Mouse (Mus musculus) cerebellum, adult 8-10 months (tissue): Measurements from ENCODE around the gene Ccdc38.
"Not testable (repeated sequence)": the region's sequence is repeated elsewhere in the genome, so short reads cannot be mapped to it uniquely, and the experiment has no call there.

Source experiments
- DNase-seq: peaks from one replicate; pipeline ENCODE4 v3.0.0; 2022

The Ccdc38 gene

DNA sequence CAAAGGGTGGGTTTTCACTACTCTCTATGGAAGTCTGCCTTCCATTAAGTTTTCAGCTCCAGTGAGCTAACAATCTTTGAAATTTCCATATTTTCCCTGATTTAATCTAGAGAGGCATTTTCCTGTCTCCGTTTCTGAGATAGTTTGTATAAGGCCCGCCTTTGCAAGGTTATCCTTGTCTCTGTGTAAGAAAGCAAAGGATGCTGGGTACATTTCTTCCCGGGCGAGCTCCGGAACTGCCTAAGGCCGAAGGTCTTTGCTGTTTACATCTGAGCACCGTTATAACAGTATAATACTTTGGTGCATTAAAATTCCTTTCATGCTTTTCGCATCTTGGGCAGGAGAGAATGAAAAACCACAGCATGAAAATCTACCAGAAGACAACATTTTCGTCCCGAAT, 9.4 kb downstream of the Ccdc38 start:
- no peak for DNase-seq

DNA sequence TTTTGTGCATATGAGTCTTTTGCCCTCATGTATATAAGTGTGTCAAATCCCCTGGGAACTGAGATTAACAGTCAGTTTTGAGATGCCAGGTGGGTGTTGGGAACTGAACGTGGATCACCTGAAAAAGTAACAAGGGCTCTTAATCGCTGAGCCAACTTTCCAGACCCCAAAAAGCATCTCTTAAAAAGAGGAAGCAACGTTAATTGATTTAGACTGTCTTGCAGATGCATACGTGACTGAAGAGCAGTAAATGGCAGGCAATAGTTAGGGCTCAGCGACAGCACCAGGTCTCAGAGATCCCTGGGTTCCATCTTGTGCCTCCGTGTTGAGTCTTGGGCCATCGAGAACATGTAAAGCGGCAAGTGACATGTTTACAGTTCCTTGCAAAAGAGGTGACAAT, 12.2 kb downstream of the Ccdc38 start:
- no peak for DNase-seq

- not testable (repeated sequence) for DNase-seq
These were observed 17.5 kb downstream of the Ccdc38 start for GRCm38 (mm10) chr10:93557971-93558370.

DNA sequence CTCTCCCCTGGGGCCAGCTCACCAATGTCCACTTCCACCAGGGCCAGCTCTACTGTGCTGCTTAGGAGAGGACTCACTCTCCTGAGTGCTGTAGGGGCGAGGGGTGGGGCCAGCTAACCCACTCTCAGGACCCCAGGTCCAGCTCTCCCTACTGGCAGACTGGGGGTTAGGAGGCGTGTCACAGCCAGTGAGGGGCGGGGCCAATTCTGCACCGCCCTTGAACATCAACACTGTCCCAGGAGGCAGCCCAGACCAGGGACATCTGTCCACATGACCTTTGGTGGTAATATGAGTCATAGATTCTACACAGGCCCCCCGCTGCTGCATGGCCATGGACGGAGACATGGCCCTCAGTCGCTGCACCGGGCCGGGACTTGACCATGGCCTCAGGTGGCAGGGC, 19.4 kb downstream of the Ccdc38 start:
- no peak for DNase-seq

DNA sequence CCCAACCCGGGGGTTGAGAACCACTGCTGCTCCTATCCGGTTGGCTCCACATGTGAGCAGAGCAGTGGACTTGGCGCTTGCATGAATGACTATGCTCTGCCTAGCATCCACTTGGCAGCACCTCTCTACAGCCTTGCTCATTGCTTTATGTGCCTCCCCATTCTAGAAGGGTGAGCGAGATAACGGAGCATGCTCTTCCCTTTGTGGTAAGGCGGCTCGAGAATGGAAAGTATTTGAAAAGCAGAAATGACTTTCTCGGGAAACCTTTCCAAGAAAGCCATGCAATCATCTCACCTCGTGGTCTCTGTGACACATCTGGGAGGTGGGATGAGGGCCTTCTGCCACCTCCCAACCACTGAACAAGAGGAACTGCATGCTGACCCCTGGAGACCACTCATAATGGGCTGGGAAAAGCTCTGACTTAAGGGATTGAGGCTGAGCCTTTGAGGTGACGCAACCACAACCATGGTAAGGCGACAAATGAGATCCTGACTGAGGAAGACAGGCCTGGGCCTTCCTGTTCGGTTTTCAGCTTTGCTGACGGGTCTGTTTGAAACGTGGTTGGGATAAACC, 24.2 kb downstream of the Ccdc38 start:
- DNase-seq: no peak

- no peak for DNase-seq
These were observed 26.6 kb downstream of the Ccdc38 start for GRCm38 (mm10) chr10:93567066-93567465.

DNA sequence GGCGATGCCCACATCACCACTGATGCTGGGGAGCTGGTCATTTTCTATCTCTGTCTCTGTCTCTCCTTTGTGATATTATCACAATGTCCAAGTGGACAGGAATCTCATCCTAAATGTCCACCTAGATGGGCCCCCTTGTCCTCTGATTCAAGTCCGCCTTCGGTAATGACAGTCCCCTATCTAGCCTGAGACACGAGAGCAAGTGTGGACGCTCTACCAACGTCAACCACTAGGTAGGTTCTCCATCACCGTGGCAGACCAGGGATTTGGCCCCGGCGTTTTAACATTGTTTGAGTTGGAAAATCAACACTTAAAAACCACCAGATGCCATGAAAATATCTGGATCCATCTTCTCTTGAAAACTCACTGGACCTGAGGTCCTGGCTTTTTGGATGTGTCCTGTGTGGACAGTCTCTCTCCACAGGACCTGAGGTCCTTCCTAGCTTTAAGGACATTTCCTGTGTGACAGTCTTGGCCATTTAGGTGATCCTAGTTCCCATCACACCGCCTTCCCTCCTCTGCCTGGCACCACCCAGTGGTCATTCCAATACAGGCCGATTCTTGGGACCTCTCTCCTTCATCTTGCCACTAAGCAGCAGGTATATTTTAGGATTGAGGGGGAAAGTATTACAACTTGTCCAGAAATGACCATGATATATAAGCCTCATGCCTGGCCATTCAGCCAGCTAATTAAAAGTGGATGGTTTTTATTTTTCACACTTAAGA, 27.6 kb downstream of the Ccdc38 start:
- no peak for DNase-seq

GRCm38 (mm10) chr10:93568671-93569070, 28.2 kb downstream of the Ccdc38 start:
- DNase-seq: no peak

GRCm38 (mm10) chr10:93572209-93572608, 31.8 kb downstream of the Ccdc38 start:
- DNase-seq: no peak

DNA sequence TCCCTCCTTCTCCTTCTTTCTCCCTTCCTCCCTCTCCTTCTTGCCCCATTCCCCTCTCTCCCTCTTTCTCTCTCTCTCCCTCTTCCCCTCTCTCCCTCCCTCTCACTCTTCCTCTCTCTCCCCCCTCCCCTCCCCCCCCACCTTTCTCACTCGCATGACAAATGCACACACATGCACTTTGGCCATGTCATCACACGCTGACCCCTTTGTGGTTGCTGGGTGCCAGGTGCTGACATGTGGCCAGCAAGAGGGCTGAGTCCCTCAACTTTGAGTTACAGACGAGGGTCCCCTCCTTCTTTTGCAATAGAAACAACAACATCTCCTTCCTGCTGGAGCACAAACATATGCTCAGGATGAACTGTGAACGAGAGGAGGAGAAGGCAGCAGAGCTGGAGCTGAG, 34.5 kb downstream of the Ccdc38 start:
- no peak for DNase-seq

- DNase-seq: no peak
These were observed 35.5 kb downstream of the Ccdc38 start for GRCm38 (mm10) chr10:93575960-93576359.

DNA sequence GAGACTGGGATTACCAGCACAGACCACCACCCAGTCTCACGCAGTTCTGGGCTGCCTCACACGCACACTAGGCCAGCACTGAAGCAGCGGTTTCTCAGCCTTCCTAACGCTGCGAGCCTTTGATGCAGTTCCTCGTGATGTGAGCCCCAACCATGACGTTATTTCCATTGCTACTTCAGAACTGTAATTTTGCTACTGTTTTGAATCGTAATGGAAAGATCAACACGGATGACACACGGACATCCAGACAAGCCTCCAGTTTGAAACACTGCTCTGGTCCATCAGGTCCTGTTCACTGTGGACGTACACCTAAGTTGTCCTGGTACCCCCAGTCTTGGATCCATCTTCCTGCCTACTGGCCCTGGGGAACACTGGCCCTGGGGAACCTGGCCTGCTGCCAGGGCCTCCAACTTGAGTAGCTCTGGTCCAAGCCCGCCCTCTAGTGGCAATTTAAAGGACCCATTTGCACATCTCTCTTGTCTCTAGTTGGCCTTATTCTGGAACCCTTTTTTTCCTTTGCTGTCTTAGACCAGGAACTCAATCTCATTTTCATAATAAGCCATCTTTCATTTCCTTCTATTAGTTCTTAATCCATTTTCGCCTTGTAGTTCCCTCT, 36.9 kb downstream of the Ccdc38 start:
- peak; percentile 62 for DNase-seq

- DNase-seq: no peak
These were observed 48.4 kb downstream of the Ccdc38 start for GRCm38 (mm10) chr10:93588796-93589195.

- peak; percentile 95 for DNase-seq
These were observed 48.9 kb downstream of the Ccdc38 start, which contains the start of gene Snrpf for GRCm38 (mm10) chr10:93589281-93589848. TSS of gene Snrpf (minus strand) at chr10:93589706.

DNA sequence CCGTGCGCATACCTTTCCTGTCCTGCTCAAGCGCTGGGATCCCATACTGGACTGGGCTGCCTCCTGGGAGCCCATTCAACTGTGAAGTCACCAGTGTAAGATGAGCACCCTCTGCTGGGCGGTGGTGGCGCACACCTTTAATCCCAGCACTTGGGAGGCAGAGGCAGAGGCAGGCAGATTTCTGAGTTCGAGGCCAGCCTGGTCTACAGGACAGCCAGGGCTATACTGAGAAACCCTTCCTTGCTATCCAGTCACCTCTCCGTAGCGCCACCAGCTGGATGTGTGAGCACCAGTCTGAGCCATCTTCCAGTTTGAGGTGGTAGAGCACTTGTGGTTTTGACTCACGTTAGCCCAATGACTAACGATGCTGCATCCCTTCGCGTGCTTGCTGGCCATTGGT, 52.0 kb downstream of the Ccdc38 start:
- no peak for DNase-seq

- DNase-seq: peak; percentile 89
These were observed 53.6 kb downstream of the Ccdc38 start for GRCm38 (mm10) chr10:93594022-93594482.

DNA sequence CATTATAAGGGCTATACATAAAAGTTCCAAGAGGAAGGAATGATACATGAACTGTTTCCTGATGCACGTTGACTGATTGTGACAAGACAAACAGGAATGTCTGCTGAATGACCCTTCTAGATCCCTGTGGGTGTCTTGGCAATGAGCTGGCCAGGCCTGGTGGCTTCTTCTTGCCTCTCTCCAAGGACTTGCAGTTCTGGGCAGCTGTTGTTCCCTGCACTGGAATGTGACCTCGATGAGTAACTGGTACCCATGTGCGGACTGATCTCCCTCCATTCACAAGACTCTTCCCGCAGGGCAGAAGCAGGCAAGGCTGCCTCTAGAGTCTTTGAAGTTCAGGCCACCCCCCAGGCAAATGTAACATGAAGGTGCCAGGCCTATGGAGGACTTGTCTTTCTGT, 55.4 kb downstream of the Ccdc38 start:
- DNase-seq: no peak

DNA sequence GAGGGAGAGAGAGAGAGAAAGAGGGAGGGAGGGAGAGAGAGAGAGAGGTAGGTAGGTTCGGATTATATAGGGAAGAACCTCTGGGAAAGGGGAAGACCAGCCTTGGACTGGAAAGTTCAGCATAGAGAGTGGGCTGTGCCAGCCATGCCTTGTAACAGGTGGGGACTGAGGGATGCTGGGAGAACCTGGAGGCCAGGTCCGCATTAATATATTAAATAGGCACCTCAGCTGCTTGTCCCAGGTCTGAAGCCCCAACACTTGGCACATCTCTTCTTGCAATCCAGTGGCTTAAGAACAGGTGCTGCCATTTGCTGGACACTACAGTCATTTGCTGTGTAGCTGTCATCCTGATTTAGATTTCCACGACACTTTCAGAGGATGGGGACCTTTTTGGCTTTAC, 56.2 kb downstream of the Ccdc38 start:
- no peak for DNase-seq

DNA sequence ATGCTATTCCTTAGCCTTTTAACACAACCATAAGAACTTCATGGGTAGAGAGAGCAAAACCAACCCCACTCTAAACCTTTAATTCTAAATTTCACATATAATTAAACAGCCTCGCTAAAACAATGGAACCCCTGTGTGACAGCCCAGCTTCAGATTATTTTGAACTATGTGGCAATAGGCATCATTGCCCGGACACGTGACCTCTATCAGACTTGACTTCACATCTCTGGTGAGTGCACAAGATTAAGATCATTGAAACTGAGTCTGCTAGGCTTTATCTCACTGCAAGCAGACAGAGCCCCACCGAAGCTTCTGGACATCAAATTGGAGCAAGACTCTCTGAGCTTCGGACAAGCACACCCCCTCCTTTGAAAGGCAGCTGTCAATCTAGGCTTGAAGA, 61.9 kb downstream of the Ccdc38 start:
- no peak for DNase-seq

GRCm38 (mm10) chr10:93603256-93603655, 62.8 kb downstream of the Ccdc38 start:
- no peak for DNase-seq

DNA sequence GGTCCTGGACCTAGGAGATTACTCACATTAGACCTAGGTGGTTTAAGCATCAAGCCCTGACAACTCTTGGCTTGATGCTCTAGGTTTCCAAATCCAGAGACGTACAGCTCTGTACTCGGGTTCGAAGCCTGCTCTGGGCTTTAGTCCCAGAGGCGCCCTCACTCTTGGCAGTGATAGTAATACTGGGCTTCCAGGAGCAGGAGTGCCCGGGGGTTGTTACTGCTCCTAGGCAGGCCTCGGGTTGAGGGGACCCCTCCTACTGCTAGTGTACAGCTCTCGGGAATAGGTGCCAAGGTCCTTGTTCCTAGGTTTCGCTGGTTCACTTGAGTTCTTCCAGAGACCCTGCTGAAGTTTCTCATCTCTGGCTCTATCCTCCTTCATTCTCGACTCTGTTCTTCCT, 65.9 kb downstream of the Ccdc38 start:
- DNase-seq: no peak

DNA sequence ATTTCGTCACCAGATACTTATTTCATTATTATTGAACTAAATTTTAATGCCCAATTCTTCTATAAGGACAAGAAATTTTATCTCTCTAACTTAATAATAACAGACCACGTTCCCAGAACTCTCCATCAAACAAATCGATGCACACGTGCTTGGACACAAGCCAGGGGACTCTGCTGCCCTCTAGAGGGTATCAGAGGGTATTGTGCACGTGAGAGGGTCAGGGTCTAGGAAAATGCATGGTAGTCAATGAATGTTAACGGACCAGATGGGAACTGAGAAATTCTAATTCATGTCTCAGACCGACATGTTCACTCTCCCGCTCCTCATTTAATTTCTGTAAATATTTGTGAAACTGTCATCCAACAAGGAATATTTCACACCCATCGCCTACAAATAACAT, 67.6 kb downstream of the Ccdc38 start:
- no peak for DNase-seq

- DNase-seq: no peak
These were observed 68.8 kb downstream of the Ccdc38 start for GRCm38 (mm10) chr10:93609236-93609635.

DNA sequence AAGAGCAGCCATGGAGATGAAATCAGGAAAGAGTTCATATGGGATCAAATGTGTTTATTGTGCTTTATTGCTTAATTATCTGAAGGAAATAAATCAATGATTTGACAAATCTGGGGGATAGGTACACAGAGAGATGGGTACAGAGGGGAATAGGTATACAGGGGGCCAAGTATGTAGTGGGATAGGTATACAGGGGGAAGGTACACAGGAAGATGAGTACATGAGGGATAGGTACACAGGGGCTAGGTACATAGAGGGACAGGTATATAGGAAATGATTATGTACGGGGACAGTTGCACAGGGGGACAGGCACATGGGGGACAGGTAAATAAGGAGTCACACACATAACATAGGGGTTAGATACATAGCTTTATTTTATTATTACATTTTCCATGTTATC, 70.5 kb downstream of the Ccdc38 start:
- no peak for DNase-seq
